Mouse (Mus musculus): ENCODE measurements around the gene Chrnb1.
A peak's percentile ranks its signal among the peaks of the same experiment; 100 is the strongest.

GRCm38 (mm10) chr11:69802648-69803105, 6.9 kb upstream of the Chrnb1 start:
- TF ChIP-seq POLR2A (IDR thresholded peaks at IDR 0.05; ENCODE audit: extremely low read depth, insufficient read depth, low read length) (0 out of 2 replicates have a peak, but pooled peaks have one; percentile 33), CTCF (IDR thresholded peaks at IDR 0.05; ENCODE audit: low read depth, low read length) (no peak)
